Mouse (Mus musculus) kidney, postnatal 25 days (tissue): ENCODE results near the gene Pgbd1.
"Not testable (repeated sequence)": the region's sequence is repeated elsewhere in the genome, so short reads cannot be mapped to it uniquely, and the experiment has no call there.

Experiments
- DNase-seq, 2 experiments: peaks; one replicate each; pipeline ENCODE4 v3.0.0; 2021; ENCODE audit warnings: mixed read lengths in 2 of 2

The Pgbd1 gene

DNA sequence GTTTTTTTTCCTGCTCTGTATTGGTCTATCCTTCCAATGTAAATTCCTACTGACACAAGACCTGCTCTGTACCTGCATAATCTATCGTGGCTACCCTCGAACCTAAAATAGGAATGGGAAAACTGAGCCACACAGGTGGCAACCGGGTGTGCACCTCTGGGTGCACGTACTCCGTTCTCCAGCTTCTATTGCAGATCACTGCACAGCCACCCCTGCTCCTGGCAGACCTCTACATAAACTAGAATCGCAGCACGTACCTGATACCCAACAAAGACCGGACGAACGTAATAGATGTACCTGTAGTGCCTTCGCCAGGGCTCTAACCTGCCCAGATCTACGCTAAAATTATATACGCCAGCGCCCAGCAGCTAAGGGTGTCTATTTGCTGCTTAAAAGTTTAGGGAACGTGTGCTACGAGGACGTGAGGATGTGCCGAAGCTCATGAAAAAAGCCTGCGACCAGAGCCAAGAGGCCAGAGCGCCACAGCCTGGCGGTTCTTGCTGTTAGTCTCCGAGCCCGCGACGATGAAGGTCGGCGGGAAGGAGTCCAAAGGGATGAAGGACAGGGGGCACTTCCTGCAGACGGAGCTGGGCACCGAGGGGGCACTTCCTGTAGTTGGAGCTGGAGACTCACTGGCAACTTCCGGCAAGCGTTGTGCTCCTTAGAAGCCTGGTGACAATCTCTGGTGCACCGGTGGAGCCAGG lies at the start of gene Pgbd1:
Pgbd1 (minus strand) TSS at position 556 of the 704 bp plus-strand sequence.
- peak; percentile 70 to 85 for DNase-seq

DNA sequence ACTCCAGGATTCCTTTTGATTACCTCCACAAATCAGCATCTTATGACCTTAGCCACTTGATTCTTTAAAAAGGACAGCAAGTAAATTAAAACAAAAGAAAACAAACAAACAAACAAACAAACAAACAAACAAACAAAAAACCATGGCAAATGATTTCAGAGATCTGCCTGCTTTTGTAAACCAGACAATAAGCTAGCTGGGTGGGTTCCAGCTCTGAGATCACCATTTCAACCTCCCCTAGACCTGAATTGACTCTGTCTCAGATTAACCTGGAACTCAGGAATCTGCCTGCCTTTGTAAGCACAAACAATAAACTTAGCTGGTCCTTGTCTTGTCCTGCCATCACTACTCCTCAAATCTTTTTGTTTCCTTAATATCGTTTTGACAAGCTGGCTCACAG lies 46.0 kb upstream of the Pgbd1 start:
- no peak for DNase-seq

GRCm38 (mm10) chr13:21478759-21479670 lies 38.2 kb upstream of the Pgbd1 start, which contains the start of the genes Zkscan4 and Gm10065:
TSS of gene Zkscan4 (plus strand) at chr13:21478907.
TSS of gene Gm10065 (minus strand) at chr13:21479441.
- DNase-seq: peak; percentile 67 to 74

DNA sequence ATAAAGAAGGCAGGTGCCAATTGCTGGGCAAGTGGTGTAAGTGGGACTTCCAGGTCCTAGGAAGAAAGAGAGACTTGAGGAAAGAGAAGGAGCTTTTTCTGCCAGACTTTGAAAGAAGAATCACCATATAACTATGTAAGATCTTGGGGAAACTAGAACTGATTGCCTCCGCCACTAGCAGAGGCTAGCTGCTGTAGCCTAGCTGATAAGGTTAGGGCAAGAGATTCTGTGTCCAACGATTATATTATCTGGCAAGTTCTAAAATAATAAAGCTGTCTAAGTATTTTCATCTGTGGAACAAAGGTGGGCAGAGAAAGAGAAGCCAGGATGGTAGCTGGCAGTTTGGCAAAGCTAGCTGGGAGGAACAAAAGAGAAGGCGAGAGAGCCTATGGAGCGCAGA lies 31.6 kb upstream of the Pgbd1 start:
- no peak for DNase-seq

DNA sequence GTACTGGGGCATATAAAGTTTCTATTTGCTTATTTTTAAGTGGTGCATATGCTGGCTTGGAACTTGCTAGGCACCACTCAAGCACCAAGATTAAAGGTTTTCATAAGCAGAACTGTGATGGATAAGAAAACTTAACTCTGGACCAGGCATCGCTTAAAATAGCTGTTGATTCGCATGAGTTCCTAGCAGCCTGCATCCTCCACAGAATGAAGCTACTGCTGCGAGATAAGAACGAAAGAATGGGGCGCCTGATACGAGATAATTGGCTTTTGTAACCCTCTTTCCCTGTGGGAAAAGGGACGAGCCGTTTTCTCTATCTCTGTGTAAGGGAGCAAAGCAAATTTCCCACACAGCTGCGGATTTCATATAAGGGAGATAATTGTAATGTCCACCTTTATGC lies 28.2 kb upstream of the Pgbd1 start:
- DNase-seq: no peak

DNA sequence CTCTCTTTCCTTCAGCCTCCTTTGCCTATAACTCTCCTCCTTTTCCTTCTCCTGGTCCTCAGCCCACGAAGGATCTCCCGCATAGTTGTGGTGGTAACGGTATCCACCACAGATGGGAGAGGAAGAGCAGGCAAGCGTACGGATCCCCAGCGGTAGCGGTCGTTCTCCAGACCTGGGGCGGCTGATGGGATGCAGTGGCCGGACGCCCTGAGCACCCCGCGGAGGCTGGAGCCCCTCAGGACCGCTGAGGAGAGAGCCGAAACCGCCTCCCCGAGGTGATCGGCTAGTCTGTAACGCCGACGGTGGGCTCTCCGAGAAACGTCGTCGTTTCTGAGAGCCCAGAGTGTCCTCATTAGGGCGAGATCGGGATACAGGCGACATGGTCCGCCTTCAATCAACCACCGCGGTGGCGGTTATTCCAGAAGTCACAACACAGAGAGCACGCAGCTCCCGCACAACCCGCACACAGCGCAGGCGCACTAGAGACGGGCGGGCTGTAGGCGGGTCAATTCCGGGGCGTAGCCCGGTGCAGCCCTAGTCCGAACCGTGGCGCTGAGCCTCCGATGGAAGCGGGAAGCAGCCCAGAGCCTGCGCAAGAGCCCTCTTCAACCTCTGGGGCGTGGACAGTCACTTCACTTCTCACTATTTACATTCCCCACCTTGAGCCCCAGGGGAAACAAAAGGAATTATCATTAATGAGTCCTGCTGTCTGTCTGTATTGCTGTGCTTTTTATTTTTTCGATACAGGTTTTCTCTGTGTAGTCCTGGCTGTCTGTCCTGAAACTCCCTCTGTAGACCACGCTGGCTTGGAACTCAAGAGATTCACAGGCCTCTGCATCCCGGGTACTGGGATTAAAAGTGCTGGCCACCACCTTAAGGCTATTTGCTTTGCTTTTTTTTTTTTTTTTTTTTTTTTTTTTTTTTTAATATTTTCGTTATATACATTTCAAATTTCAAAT lies 27.5 kb upstream of the Pgbd1 start, which contains the start of gene Nkapl:
Nkapl (minus strand) TSS at position 449 of the 959 bp plus-strand sequence.
- peak; percentile 86 to 91 for DNase-seq

- no peak for DNase-seq
These were observed 26.5 kb upstream of the Pgbd1 start for GRCm38 (mm10) chr13:21467336-21467735.

- DNase-seq: not testable (repeated sequence)
These were observed 21.7 kb upstream of the Pgbd1 start for GRCm38 (mm10) chr13:21462516-21462915.

- DNase-seq: peak; percentile 21 to 40
These were observed 15.5 kb upstream of the Pgbd1 start for GRCm38 (mm10) chr13:21456347-21456746.

GRCm38 (mm10) chr13:21454133-21454532 lies 13.3 kb upstream of the Pgbd1 start:
- DNase-seq: no peak

- peak; percentile 85 to 91 for DNase-seq
These were observed 12.6 kb upstream of the Pgbd1 start, which contains the start of gene Zscan26 for GRCm38 (mm10) chr13:21453449-21453848. TSS of gene Zscan26 (minus strand) at chr13:21453730.

GRCm38 (mm10) chr13:21453042-21453441 lies 12.2 kb upstream of the Pgbd1 start:
- DNase-seq: no peak

- DNase-seq: peak; percentile 3 to 41
These were observed 7.2 kb upstream of the Pgbd1 start for GRCm38 (mm10) chr13:21447856-21448614.

DNA sequence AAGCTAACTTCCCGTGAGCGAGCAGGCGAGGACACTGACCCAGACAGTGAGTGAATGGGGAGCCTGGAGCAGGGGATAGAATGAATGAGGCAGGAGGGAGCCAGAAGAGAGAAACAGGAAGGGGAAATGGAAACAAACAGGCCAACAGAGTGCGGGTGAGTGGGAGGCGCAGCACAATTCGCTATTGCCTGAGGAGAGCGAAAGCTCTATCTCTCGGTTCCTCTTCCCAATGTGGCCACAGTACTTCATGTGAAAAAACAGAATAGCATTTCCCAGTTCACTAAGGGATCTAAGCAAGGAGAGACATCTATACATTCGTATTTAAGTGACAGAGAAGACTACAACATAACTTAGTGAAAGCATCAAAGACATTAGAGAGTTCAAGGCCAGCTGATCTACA lies 5.9 kb upstream of the Pgbd1 start:
- no peak for DNase-seq

GRCm38 (mm10) chr13:21441207-21441572 lies 332 bp upstream of the Pgbd1 start:
- no peak for DNase-seq

- no peak for DNase-seq
These were observed 5.4 kb downstream of the Pgbd1 start for GRCm38 (mm10) chr13:21435476-21435875.

- DNase-seq: no peak
These were observed 13.2 kb downstream of the Pgbd1 start for GRCm38 (mm10) chr13:21427631-21428030.

- no peak for DNase-seq
These were observed 17.6 kb downstream of the Pgbd1 start for GRCm38 (mm10) chr13:21423301-21423700.

DNA sequence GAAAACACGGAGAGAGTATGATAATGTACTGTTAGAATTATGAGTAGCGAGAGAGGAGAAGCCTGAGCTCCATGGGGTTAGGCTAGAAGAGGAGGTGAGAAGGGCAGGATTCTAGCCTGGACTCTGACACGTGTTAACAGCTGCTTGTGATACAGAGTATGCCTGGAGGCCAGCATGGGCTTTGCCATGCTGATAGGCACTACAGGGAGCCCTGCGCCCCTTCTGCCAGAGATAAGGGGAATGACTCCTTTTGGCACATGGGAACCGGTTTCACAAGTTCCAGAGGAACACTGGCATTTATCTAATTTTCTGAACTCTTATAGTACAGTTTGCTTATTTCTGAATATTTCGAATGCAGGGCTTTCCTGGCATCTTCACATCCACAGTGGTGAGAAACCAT lies 22.0 kb downstream of the Pgbd1 start:
- no peak for DNase-seq

GRCm38 (mm10) chr13:21417298-21418010 lies 23.4 kb downstream of the Pgbd1 start:
- no peak for DNase-seq

- DNase-seq: no peak
These were observed 25.1 kb downstream of the Pgbd1 start for GRCm38 (mm10) chr13:21415750-21416149.
